Mouse (Mus musculus) megakaryocyte, embryonic 14.5 days (primary cell): Measurements from ENCODE around the gene Hspb8.

ENCODE experiments used
- FLI1 ChIP-seq: IDR thresholded peaks from 2 replicates; pipeline ENCODE4 v1.6.1; 2012; ENCODE audit warnings: low read length, inconsistent platforms, mixed read lengths
- GATA1 ChIP-seq: IDR thresholded peaks from 3 replicates; pipeline ENCODE4 v1.6.1; 2012; ENCODE audit warnings: mixed read lengths, low read length, inconsistent platforms, borderline replicate concordance

- TF ChIP-seq GATA1: no peak
- TF ChIP-seq FLI1: no peak
Measured at GRCm38 (mm10) chr5:116457791-116458190, 35.1 kb upstream of the Hspb8 start.
